Mouse (Mus musculus) stomach, postnatal 0 days (tissue): Measurements from ENCODE around the gene Atp6v1fnb. TPM values are rescaled to one million over a fixed set of nuclear protein-coding genes. Genes with fewer than 3 reads are reported as not detected.

Experiments
- ATAC-seq: fragments of 200-750 bp; cut with Nextera tagmentation; 2 replicates; pipeline ENCODE4 v1.8.0; 2017; ENCODE audit not compliant: low FRiP score, low TSS enrichment
- DNase-seq: peaks from one replicate; pipeline ENCODE4 v3.0.0-alpha.2; 2016; ENCODE audit warnings: low spot score
- H3K27ac ChIP-seq: fragments of 300-500 bp; sonication (generic); replicated peaks from 2 replicates; pipeline ENCODE4 v1.5.1; 2014; ENCODE audit warnings: mild to moderate bottlenecking, control low read depth
- H3K27me3 ChIP-seq: fragments of 300-500 bp; sonication (generic); 2 replicates; pipeline ENCODE4 v1.6.1; 2014; ENCODE audit warnings: low read length; ENCODE audit not compliant: control insufficient read depth, insufficient read depth
- H3K36me3 ChIP-seq: fragments of 300-500 bp; sonication (generic); 2 replicates; pipeline ENCODE4 v1.6.1; 2014; ENCODE audit warnings: low read length, mixed read lengths; ENCODE audit not compliant: control insufficient read depth, insufficient read depth
- H3K4me1 ChIP-seq: fragments of 300-500 bp; sonication (generic); replicated peaks from 2 replicates; pipeline ENCODE4 v1.6.1; 2014; ENCODE audit warnings: antibody characterized with exemption; ENCODE audit not compliant: control insufficient read depth, insufficient read depth
- H3K4me2 ChIP-seq: fragments of 300-500 bp; sonication (generic); replicated peaks from 2 replicates; pipeline ENCODE4 v1.6.1; 2014; ENCODE audit warnings: low read depth, mild to moderate bottlenecking, control low read depth, moderate library complexity
- H3K4me3 ChIP-seq: fragments of 300-500 bp; sonication (generic); 2 replicates; pipeline ENCODE4 v1.5.1; 2014; ENCODE audit warnings: low read depth, low read length, control low read depth
- H3K9ac ChIP-seq: fragments of 300-500 bp; sonication (generic); 2 replicates; pipeline ENCODE4 v1.6.1; 2014; ENCODE audit warnings: mild to moderate bottlenecking, low read length, control low read depth, mixed read lengths
- H3K9me3 ChIP-seq: fragments of 300-500 bp; sonication (generic); 2 replicates; pipeline ENCODE4 v1.6.1; 2016; ENCODE audit warnings: low read length; ENCODE audit not compliant: control insufficient read depth
- CTCF ChIP-seq: IDR thresholded peaks from 2 replicates; pipeline ENCODE4 v1.5.1; 2016; ENCODE audit warnings: antibody characterized with exemption, low read depth, mild to moderate bottlenecking, moderate library complexity
- EP300 ChIP-seq: optimal IDR thresholded peaks from 2 replicates; pipeline ENCODE3; 2016; ENCODE audit warnings: antibody characterized with exemption
- WGBS: fragments of 180-500 bp; shearing (Covaris S2); extraction: QIAGEN DNeasy Blood & Tissue Kit; methylation state at CpG from one replicate; pipeline ENCODE4 v1.1.7; 2014; 5-methylcytosine and 5-hydroxymethylcytosine counted together
- polyA plus RNA-seq: library from polyadenylated mRNA; unstranded; fragments of >200 nt; fragmentation: Nextera tagmentation; extraction: Ambion mirVana; gene quantifications from 2 replicates; pipeline ENCODE4 v1.2.1, GENCODE M21; 2015

Atp6v1fnb gene
- polyA plus RNA-seq = not detected in 2 replicates

DNA sequence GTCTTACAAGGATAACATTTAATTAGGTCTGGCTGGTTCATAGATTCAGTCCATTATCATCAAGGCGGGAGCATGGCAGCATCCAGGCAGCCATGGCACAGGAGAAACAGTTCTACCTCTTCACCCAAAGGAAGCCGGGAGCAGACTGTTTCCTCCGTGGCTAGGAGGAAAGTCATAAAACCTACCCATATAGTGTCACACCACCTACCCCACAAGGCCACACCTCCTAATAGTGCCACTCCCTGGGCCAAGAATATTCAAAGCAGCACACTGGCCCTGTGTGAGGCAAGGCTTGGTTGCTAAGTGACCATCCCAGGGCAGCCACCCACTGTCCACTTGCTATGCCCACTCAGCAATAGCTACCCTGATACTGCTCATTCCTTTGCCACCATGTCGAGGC, at the start of gene Atp6v1fnb:
Gene Atp6v1fnb (plus strand): TSS at position 301 of the 400 bp plus-strand sequence.
- 93% methylated on average over 4 of the region's 4 CpGs for WGBS
- no peak within 1 kb of the TSS for H3K27ac ChIP-seq
- peaks cover 5% of the 10 kb centered on the region; the same call in 1 of the 2 replicates for H3K36me3 ChIP-seq
- no peak within 1 kb of the TSS for H3K4me2 ChIP-seq
- H3K9ac ChIP-seq = no peak within 1 kb of the TSS
- 0 out of 2 replicates have a peak, but pooled peaks cover 6% of the 10 kb centered on the region for H3K4me1 ChIP-seq
- no peaks in the 10 kb centered on the region for H3K9me3 ChIP-seq
- H3K4me3 ChIP-seq = no peak within 1 kb of the TSS
- H3K27me3 ChIP-seq = no peaks in the 10 kb centered on the region
- TF ChIP-seq CTCF (no peak), EP300 (no peak)
- ATAC-seq (no peak), DNase-seq (no peak)

DNA sequence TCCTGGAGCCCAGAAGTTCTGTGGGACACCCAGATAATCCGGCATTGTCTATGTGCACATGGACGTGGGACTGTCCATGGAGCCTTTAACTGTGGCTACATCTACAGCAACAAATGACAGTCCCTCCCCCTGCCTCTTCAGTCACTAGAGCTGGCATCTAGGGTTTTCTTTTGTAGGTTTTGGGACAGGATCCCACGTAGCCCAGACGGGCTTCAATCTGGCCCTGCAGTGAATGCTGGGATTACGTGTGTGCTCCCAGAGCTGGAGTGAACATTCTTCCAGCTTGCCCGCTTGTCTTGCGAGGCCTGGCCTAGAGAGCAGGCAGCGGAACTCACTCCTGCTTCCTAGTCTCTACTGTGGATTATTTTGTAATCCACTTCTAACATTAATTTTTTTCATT, 46.1 kb upstream of the Atp6v1fnb start:
- no peak for DNase-seq
- TF ChIP-seq EP300 (no peak), CTCF (no peak)
- no peak for ATAC-seq
- H3K9ac ChIP-seq = no peak overlapping the region
- no peaks in the 10 kb centered on the region for H3K27me3 ChIP-seq
- no peaks in the 10 kb centered on the region for H3K9me3 ChIP-seq
- no peaks in the 10 kb centered on the region for H3K36me3 ChIP-seq
- no peak overlapping the region for H3K4me3 ChIP-seq
- no peak overlapping the region for H3K27ac ChIP-seq
- WGBS = 84% methylated on average over 8 of the region's 8 CpGs
- H3K4me1 ChIP-seq = no peaks in the 10 kb centered on the region
- H3K4me2 ChIP-seq = no peak overlapping the region

DNA sequence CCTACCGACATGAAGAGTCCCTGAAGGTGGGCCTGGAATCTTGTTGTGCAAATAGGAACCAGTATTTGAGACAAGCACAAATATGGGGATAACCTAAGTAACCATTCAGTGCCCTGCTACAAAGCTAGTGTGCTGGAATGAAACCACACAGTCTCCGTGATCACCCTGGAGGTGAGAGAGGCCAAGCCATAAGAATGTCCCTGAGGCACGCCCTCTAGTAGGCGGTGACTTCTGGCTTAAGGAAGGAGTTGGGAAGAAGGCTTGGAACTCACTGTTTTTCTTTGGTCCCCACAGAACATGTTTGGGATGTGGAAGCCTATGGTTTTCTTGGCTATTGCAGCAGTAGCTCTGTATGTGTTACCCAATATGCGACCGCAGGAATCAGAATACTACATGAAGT, 44.9 kb upstream of the Atp6v1fnb start:
- H3K4me3 ChIP-seq = no peak overlapping the region
- no peaks in the 10 kb centered on the region for H3K36me3 ChIP-seq
- H3K9ac ChIP-seq = no peak overlapping the region
- WGBS = 59% methylated on average over 6 of the region's 6 CpGs
- H3K27me3 ChIP-seq = no peaks in the 10 kb centered on the region
- H3K4me2 ChIP-seq = no peak overlapping the region
- no peak overlapping the region for H3K27ac ChIP-seq
- ATAC-seq (no peak), DNase-seq (no peak)
- no peaks in the 10 kb centered on the region for H3K9me3 ChIP-seq
- no peak for TF ChIP-seq EP300
- no peak for TF ChIP-seq CTCF
- no peaks in the 10 kb centered on the region for H3K4me1 ChIP-seq

DNA sequence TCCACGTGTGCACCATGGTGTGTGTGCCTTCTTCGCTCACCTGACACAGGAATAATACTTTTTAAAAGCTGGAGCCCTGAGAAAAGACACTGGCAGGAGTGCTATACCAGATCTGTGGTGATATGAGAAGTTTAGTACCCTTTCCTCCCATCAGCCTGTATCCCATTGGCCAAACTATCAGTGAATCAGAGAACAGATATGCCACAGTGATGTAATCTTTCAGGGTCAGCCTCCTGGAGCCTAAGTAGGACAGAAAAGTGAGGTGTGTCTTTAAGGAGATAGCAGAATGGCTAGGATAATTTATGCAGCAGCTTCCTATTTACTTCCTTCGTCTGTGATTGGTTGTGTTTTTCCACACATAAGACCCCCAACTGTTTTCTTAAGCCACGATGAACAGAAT, 43.1 kb upstream of the Atp6v1fnb start:
- Histone ChIP-seq H3K9ac (no peak overlapping the region), H3K4me1 (no peaks in the 10 kb centered on the region), H3K9me3 (no peaks in the 10 kb centered on the region), H3K4me2 (no peak overlapping the region), H3K4me3 (no peak overlapping the region), H3K27ac (no peak overlapping the region), H3K27me3 (no peaks in the 10 kb centered on the region), H3K36me3 (no peaks in the 10 kb centered on the region)
- 59% methylated on average over 4 of the region's 4 CpGs for WGBS
- ATAC-seq = no peak
- no peak for DNase-seq
- TF ChIP-seq EP300 = no peak
- no peak for TF ChIP-seq CTCF

DNA sequence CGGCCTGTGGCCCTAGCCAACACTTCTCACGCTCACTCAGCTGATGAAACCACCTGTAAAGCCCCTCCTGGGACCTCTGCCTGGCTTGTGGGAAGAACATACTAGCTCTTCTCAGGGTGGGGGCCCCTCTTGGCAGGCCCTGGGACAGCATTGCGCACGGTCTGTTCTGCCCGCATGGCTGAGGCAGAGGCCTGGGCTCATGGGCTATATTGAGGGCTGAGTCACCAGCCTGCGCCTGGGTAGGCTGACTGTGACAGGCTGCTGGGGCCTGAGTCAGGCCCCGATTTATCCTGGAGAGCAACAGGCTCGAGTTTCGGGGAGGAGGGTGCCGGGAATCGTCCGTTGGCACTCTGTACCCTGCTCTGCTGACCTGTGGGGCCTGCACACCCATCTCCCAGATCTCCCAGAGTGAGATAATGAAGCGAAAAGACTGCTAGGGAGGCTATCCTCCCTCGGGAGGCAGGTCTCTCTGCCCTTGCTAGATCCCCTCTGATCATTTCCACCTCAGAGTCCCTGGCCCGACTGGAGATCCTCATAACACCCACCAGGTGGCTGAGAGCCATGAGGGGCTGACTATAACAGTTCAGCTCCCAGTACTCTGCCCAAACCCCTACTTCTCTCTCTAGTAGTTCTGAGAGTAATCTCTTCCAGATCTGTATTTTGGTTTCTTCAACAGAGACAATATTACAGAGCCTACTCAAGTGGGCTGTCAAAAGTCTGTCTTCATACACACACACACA, 40.4 kb upstream of the Atp6v1fnb start:
- ATAC-seq (no peak), DNase-seq (peak; percentile 12)
- H3K4me1 ChIP-seq = no peaks in the 10 kb centered on the region
- peaks cover 3% of the 10 kb centered on the region; the same call in 1 of the 2 replicates for H3K27me3 ChIP-seq
- H3K36me3 ChIP-seq = no peaks in the 10 kb centered on the region
- no peaks in the 10 kb centered on the region for H3K9me3 ChIP-seq
- WGBS = 59% methylated on average over 15 of the region's 15 CpGs
- H3K9ac ChIP-seq = no peak overlapping the region
- TF ChIP-seq EP300 (no peak), CTCF (peak; percentile 14; the same call in 1 of the 2 replicates)
- H3K4me3 ChIP-seq = no peak overlapping the region
- no peak overlapping the region for H3K4me2 ChIP-seq
- H3K27ac ChIP-seq = no peak overlapping the region

DNA sequence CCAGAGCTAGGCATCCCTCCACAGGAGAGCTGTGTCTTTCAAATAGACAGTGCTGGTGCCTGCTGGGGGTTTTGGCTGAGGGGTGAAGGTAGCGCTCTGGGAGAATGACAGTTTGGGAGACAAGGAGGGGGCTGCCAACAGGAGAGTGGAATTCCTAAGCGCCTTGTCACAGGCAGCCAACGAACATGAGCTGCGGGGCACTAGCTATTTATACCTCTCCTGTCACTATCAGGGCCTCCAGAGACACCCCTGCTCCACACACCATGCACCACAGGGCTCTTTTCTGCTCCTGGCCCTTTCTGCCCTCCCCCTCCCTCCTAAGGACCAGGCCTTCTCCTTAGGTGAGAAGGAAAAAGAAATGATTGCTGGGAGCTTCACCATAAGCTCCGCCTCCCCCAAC, 39.8 kb upstream of the Atp6v1fnb start:
- DNase-seq (peak; percentile 10), ATAC-seq (no peak)
- Histone ChIP-seq H3K9me3 (no peaks in the 10 kb centered on the region), H3K4me2 (no peak overlapping the region), H3K9ac (no peak overlapping the region), H3K4me3 (no peak overlapping the region), H3K27me3 (peaks cover 3% of the 10 kb centered on the region; the same call in 1 of the 2 replicates), H3K36me3 (no peaks in the 10 kb centered on the region), H3K27ac (no peak overlapping the region), H3K4me1 (no peaks in the 10 kb centered on the region)
- WGBS = 39% methylated on average over 5 of the region's 5 CpGs
- no peak for TF ChIP-seq CTCF
- TF ChIP-seq EP300 = no peak
